ENCODE assay signal across 8 mouse cellular contexts in genomic region chr2:57616525-57617225, GRCm38 (mm10).
A peak's percentile ranks its signal among the peaks of the same experiment; 100 is the strongest.
DNase-seq lines count a peak whose midpoint lies in the region; ATAC-seq and TF ChIP-seq lines count a peak whose summit lies in the region.

No protein-coding gene starts in this region.

- no peaks in the 10 kb centered on the region for H3K36me3 ChIP-seq in hindbrain, embryonic 11.5 days (ENCODE audit: control insufficient read depth, insufficient read depth, low read length)
- no peaks in the 10 kb centered on the region for H3K36me3 ChIP-seq in liver, embryonic 12.5 days
- no peaks in the 10 kb centered on the region for H3K36me3 ChIP-seq in stomach, embryonic 15.5 days

- peak overlapping the region; percentile 43 for H3K4me2 ChIP-seq in hindbrain, embryonic 11.5 days (replicated peaks; ENCODE audit: low read depth, low read length)
- peak overlapping the region; percentile 52 for H3K4me2 ChIP-seq in liver, embryonic 12.5 days
- peak overlapping the region; percentile 53 for H3K4me2 ChIP-seq in stomach, embryonic 15.5 days

- H3K4me1 ChIP-seq in hindbrain, embryonic 11.5 days (replicated peaks; ENCODE audit: control insufficient read depth, insufficient read depth, low read length) = peaks cover 2% of the 10 kb centered on the region; the same call in 1 of the 2 replicates
- no peaks in the 10 kb centered on the region for H3K4me1 ChIP-seq in liver, embryonic 12.5 days
- H3K4me1 ChIP-seq in stomach, embryonic 15.5 days = no peaks in the 10 kb centered on the region

- WGBS in hindbrain, embryonic 11.5 days = 2% methylated on average over 19 of the region's 19 CpGs
- WGBS in liver, embryonic 12.5 days (ENCODE audit: insufficient replicate concordance) = 8% methylated on average over 19 of the region's 19 CpGs
- 4% methylated on average over 19 of the region's 19 CpGs for WGBS in stomach, embryonic 15.5 days

- no peak for TF ChIP-seq CTCF in gastrocnemius, adult 2 months (IDR thresholded peaks at IDR 0.05)

- H3K27me3 ChIP-seq in hindbrain, embryonic 11.5 days (ENCODE audit: control insufficient read depth, insufficient read depth, low read length) = no peaks in the 10 kb centered on the region
- no peaks in the 10 kb centered on the region for H3K27me3 ChIP-seq in liver, embryonic 12.5 days (replicated peaks)
- no peaks in the 10 kb centered on the region for H3K27me3 ChIP-seq in stomach, embryonic 15.5 days (replicated peaks)

- ATAC-seq in hindbrain, embryonic 11.5 days (ENCODE audit: low FRiP score) = peak; percentile 44; the same call in 1 of the 2 replicates
- no peak for ATAC-seq in liver, embryonic 12.5 days
- no peak for ATAC-seq in stomach, embryonic 15.5 days (ENCODE audit: insufficient read depth, low FRiP score, low read depth)

- no peak overlapping the region for H3K27ac ChIP-seq in gastrocnemius, adult 2 months
- H3K27ac ChIP-seq in hindbrain, embryonic 11.5 days (ENCODE audit: low read depth, low read length) = no peak overlapping the region
- no peak overlapping the region for H3K27ac ChIP-seq in liver, embryonic 12.5 days
- H3K27ac ChIP-seq in stomach, embryonic 15.5 days = no peak overlapping the region

- peak overlapping the region; percentile 36 for H3K4me3 ChIP-seq in gastrocnemius, adult 2 months
- H3K4me3 ChIP-seq in hindbrain, embryonic 11.5 days (ENCODE audit: low read depth, low read length) = peak overlapping the region; percentile 22
- peak overlapping the region; percentile 17; the same call in 1 of the 2 replicates for H3K4me3 ChIP-seq in liver, embryonic 12.5 days
- H3K4me3 ChIP-seq in stomach, embryonic 15.5 days (replicated peaks) = peak overlapping the region; percentile 33

- H3K9me3 ChIP-seq in hindbrain, embryonic 11.5 days (ENCODE audit: control insufficient read depth, low read length) = no peaks in the 10 kb centered on the region
- H3K9me3 ChIP-seq in liver, embryonic 12.5 days (replicated peaks) = no peaks in the 10 kb centered on the region
- H3K9me3 ChIP-seq in stomach, embryonic 15.5 days = no peaks in the 10 kb centered on the region

- peak overlapping the region; percentile 21; the same call in 1 of the 2 replicates for H3K9ac ChIP-seq in hindbrain, embryonic 11.5 days (ENCODE audit: low read depth, low read length)
- H3K9ac ChIP-seq in liver, embryonic 12.5 days = no peak overlapping the region
- H3K9ac ChIP-seq in stomach, embryonic 15.5 days = no peak overlapping the region

- intact Hi-C loops in gastrocnemius, adult 2 months (cut with DNase I) = no loop called here
- intact Hi-C loops in gastrocnemius, postnatal 14 days (cut with DNase I; ENCODE audit: low total_unique reads) = no loop called here

- no peak for DNase-seq in gastrocnemius, adult 2 months
- DNase-seq in gastrocnemius, postnatal 14 days = no peak
- peak; percentile 16 for DNase-seq in cerebellum, adult 9-10 months
- DNase-seq in hindbrain, embryonic 11.5 days (ENCODE audit: low spot score) = peak; percentile 43
- DNase-seq in adrenal gland, postnatal 36 days = no peak
- DNase-seq in spleen, postnatal 4 days (ENCODE audit: low spot score in 2 of 2) = no peak

Comparison
In these comparisons a context has a peak if more than half of its experiments do, and no peak if none do; other contexts are left out.
1. DNase-seq: peak in cerebellum, adult 9-10 months (single experiment) and hindbrain, embryonic 11.5 days (single experiment); none in gastrocnemius, adult 2 months (single experiment), gastrocnemius, postnatal 14 days (single experiment), adrenal gland, postnatal 36 days (0 of 2) and spleen, postnatal 4 days (0 of 2).
2. Peak in every context shown above with its lines, with median percentiles within 50 percentile points of each other: H3K4me3 ChIP-seq and H3K4me2 ChIP-seq.